Mouse (Mus musculus): ENCODE results near the gene Olfr1370.
"Not testable (repeated sequence)": the region's sequence is repeated elsewhere in the genome, so short reads cannot be mapped to it uniquely, and the experiment has no call there.

Gene Olfr1370

DNA sequence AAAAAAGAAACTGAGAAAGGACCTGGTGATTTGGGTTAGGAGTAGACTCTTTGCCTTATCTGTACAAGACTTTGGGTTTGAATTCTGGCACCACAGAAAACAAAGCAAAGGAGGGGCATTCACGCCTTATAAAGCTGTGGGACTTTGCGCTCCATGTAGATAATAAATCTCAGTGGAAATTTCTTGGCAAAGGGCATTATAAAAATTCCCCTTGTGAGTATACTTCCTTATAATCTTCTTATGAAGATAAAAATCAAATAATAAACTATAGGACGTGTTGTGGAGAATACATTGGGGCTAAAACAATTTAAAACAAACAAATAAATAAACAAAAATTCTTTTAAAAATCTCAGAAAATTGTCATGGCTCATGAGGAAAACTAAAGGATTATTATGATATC, at the start of gene Olfr1370:
Olfr1370 (minus strand) TSS at position 101 of the 400 bp plus-strand sequence.
- no peak for DNase-seq (ENCODE audit: extremely low read depth, low read depth)

DNA sequence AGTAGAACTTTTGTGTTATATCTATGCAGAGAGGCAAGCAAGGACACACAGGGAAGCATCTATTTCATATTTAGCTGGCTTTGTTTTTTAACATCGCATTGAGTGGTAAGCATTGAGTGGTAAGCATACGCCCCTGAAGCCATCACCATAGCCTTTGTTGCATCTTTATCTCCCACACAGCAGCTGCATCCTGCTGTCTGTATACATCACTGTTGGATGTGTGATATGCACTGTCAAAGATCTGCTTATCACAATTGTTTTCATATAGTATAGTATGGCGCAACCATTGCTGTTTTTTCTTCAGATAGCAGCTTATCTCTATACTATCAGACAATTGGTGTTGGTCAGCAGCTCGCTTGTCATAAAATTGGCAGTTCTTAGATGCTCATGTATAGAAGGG, 39.4 kb upstream of the Olfr1370 start:
- DNase-seq (ENCODE audit: extremely low read depth, low read depth), result no peak

DNA sequence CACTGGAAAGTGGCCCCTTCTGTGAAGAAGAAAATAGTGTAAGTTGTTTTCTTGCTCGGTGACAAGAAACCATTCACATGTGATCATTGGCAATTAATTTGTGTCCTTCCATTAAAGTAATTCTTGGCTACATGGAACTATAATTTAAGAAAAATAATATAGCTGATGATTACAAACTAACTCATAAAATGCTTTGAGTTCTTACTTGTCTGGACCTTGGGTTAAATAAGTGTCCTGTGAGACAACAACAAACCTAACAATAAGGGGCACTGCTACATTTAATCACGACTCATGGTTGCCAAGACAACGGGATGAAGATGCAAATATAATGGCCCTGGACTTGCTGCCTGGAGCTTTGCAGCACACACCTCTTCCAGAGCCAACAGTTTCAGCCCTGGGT, 36.4 kb upstream of the Olfr1370 start, which contains the start of gene Olfr1369-ps1:
Olfr1369-ps1 (plus strand) TSS at position 301 of the 400 bp plus-strand sequence.
- not testable (repeated sequence) for DNase-seq (ENCODE audit: extremely low read depth, low read depth)

DNA sequence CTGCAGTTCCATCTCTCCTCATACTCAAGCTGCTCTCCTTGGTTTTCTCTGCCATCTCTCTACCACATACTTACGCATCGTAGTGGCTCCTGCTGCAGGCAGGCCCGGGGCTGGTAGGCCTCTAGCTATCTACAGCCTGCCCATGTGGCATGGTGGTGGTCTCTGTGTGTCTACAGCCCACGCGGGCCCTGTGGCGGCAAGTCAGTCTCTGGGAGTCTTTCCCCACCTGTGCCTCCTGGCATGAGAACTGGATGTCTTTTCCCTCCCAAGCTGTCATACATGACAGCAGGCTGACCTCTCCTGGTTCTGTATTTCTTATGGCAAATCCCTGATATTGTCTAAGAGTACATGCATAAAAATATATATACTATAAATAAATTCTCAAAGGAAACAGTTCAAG, 35.7 kb upstream of the Olfr1370 start:
- no peak for DNase-seq (ENCODE audit: extremely low read depth, low read depth)

DNA sequence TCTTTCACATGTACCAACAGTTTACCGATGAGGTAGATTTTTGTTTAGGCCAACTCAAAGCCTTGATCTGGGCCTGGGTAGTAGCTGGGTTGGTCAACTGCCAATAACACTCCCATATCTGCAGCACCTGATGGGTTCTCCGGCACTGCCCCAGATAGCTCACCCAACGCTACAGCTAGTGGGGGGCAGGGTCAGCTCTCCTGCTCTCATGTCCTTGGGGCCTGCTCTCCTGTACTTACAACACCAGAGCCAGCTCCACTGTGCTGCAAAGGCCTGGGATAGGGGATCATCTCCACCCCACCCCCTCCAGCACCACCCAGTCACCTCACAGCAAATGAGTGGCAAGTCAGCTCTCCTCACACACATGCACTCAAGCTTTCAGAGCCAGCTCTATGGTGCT, 35.0 kb upstream of the Olfr1370 start:
- no peak for DNase-seq (ENCODE audit: extremely low read depth, low read depth)

DNA sequence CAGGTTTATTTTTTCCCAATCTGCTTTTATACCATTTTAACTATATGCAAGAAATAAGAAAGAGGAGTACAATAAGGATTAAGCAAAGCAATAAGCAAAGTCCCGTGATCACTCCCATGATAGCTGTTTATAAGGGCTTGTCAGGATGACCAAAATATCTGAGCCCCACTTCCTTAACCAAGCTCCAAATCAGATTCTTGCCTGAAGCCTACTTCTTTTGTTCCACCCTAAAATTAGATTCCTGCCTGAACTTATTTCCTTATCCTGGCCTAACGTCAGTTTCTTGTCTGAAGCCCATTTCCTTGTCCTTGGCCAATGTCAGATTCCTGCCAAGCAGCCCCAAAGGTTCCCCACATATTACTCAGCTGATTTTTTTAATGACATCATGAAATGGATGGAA, 7.9 kb upstream of the Olfr1370 start:
- DNase-seq (ENCODE audit: extremely low read depth, low read depth), result no peak

DNA sequence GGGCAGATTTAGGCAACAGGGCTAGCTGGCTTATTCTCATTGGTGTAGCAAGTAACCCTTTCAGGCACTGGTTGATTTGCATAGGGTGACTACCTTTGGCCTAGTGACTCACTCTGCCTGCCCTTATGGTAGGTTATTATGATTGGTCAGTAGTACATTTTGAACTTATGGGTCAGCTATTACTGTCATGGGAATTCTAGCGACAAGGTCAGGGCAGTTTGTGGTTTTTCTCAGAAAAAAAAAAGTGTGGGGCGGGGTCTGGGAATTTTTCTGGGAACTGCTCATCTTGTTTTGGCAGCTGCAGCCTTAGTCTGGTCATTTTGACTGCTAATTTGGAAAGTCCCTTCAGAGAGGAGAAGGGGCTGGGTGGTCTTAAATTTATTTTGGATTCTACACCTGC, 8.7 kb downstream of the Olfr1370 start:
- DNase-seq (ENCODE audit: extremely low read depth, low read depth), result no peak

DNA sequence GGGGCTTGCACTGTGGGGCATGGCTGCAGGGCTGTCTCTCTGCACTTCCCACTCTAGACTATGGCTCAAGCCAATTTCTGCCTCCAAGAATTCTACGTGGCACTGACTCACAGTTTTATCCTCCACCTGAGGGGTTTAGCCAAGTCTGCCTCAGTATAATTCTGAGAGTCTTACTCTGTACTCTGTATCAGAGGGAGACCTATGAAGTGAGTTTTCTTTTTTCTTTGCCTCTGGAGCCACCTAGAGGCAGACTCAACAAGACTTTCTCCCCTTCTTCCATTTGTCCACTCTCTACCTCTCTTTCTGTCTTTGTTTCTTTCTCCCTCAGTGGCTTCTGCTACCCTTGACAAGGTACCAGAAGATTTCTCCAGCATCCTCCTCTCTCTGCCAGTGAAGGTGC, 24.6 kb downstream of the Olfr1370 start:
- DNase-seq (ENCODE audit: extremely low read depth, low read depth), result no peak

DNA sequence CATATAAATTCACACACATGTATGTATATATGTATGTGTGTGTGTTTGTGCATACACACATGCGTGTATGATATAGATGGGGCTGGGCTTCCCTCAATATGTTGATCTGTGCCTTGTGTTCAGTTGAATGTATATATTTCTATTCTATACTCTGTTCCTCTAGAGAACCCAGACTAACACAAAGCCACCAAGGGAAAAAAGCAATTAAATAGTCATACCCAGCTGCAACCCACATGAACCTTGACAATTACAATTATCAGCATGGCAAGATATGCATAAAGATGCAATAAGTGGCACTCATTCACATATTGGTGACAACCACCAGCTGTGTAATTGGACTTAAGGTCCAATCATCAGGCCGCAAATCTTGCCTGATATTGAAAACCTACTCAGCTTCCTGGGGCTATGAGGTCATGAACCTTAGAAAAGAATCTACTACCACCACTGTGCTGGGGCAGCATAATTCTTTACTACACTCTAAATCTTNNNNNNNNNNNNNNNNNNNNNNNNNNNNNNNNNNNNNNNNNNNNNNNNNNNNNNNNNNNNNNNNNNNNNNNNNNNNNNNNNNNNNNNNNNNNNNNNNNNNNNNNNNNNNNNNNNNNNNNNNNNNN, 34.1 kb downstream of the Olfr1370 start:
- no peak for DNase-seq (ENCODE audit: extremely low read depth, low read depth)

DNA sequence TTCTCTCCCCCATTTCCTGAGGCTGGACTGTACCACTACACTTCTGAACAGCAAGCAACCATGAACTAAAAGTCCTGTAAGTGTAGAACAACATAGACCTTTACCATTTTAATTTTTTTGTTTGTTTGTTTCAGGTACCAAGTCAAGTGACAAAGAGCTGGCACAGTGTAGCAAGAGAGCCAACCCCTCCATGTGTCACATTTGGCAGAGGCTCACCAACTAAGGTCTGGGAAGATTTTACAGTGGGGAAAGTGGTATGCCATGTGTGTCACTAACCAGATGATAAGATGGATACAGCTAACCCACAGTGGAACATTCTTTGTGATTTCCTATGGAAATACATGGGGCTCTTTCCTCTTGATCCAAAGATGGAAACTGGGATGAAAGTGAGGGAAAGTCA, 38.8 kb downstream of the Olfr1370 start:
- DNase-seq (ENCODE audit: extremely low read depth, low read depth), result no peak

DNA sequence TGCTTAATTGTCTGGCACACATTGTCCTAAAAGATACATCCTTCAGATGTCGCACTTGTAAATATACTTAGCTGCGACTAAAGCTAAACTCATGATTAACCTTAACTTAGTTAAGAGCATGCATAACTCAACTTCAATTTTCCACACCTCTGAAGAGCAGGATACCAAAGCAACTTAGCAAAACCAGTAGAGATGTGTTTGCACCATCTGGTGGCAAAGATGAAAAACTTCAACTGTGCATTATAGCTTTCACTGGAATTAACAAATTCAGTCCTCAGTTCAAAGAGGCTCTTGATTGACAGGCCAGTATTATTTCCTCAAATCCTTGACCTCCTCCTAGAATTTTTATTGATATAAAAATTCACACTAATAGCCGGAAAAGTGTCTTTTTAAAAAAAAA, 39.7 kb downstream of the Olfr1370 start:
- no peak for DNase-seq (ENCODE audit: extremely low read depth, low read depth)

DNA sequence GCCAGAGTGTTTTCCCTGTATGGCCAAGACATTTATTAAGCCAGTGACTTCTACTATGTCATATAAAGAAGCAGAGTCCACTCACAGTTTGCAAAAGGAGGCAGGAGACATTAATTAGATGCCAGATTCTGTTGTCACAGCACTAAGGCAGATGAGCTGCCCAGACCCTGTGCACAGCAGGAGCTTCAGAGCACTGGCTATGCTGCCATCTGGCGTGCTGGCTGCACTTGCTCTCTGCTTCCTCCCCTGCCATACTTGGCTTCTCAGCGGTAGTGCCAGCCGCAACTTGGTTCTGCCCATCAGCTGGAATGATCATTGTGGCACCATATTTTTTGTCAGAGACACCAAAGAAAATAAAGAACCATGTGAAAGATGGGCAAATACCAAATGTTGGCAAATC, 41.6 kb downstream of the Olfr1370 start:
- DNase-seq (ENCODE audit: extremely low read depth, low read depth), result no peak

DNA sequence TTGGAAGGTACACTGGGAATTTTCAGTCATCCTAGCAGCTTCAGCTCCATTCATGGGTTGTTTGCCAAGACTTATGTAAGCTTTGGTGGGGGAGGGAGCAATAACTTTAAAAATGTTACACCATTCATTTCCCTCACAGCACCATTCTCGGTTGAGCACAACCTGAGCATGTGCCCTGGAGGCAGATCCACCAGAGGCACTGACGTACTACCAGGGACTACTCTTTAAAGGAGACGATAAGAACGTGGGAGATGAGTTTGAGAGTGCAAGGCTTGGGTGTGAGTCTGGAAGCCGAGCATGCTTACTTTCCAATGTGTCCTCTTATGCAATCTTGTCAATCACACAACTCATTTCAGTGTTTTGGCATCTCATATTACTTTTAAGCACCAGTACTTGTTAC, 49.9 kb downstream of the Olfr1370 start:
- no peak for DNase-seq (ENCODE audit: extremely low read depth, low read depth)

All from MEL-GATA-1-ER (cell line).